Mouse (Mus musculus) liver, embryonic 14.5 days (tissue): ENCODE data around the gene Ddx55.

ENCODE experiments used
- CTCF ChIP-seq: IDR thresholded peaks from 2 replicates; pipeline ENCODE4 v1.5.1; 2016; ENCODE audit warnings: antibody characterized with exemption, low read depth, control low read depth
- EP300 ChIP-seq: IDR thresholded peaks from 2 replicates; pipeline ENCODE4 v1.6.1; 2016; ENCODE audit warnings: antibody characterized with exemption, low read depth

GRCm38 (mm10) chr5:124531583-124531930, 21.1 kb upstream of the Ddx55 start:
- TF ChIP-seq EP300 (no peak), CTCF (no peak)
